Mouse (Mus musculus) erythroblast, adult 5-6 weeks (primary cell): ENCODE results near the gene Olfr460. TPM values are rescaled to one million over a fixed set of nuclear protein-coding genes. Genes with fewer than 3 reads are reported as not detected.
"Not testable (repeated sequence)": the region's sequence is repeated elsewhere in the genome, so short reads cannot be mapped to it uniquely, and the experiment has no call there.

Experiments
- ATAC-seq: replicated peaks from 2 replicates; pipeline ENCODE4 v1.8.0; 2016; ENCODE audit warnings: moderate number of reproducible peaks, mild to moderate bottlenecking, moderate TSS enrichment, inconsistent platforms; ENCODE audit not compliant: poor library complexity, low FRiP score, severe bottlenecking
- total RNA-seq, 2 experiments: library from RNA; stranded (forward) in 1 of 2; stranded (reverse) in 1 of 2; fragments of 150-400 nt in 1 of 2; fragments of 200-764, 138-1000 nt in 1 of 2; gene quantifications; 2 replicates each; pipeline versions ENCODE4 v1.2.3 to v1.2.4; 2015 to 2017; ENCODE audit warnings: low replicate concordance in 2 of 2

Gene Olfr460
- not detected in 2 replicates for total RNA-seq (2015; ENCODE audit: low replicate concordance)
- not detected in 2 replicates for total RNA-seq (2017; ENCODE audit: low replicate concordance)

DNA sequence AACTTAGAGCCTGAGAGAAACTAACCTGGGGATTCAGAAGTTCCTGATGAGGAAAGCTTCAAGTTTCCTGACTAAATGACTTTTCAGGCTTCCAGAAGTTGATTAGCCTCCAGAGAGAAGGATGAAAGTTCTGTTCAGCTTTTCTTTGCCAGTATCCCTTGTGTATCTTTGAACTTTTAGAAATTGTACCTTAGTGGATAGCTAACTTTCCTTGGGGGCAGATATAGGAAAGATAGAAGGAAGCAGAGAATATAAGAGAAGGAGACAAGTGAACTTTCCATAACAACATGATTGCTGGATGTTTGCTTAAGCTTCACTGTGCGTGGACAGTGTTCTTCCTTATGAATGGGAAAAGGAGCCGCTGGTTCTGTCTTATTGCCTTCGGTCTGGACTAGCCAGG, at the start of gene Olfr460:
Olfr460 (plus strand) TSS at position 301 of the 400 bp plus-strand sequence.
- ATAC-seq: no peak

DNA sequence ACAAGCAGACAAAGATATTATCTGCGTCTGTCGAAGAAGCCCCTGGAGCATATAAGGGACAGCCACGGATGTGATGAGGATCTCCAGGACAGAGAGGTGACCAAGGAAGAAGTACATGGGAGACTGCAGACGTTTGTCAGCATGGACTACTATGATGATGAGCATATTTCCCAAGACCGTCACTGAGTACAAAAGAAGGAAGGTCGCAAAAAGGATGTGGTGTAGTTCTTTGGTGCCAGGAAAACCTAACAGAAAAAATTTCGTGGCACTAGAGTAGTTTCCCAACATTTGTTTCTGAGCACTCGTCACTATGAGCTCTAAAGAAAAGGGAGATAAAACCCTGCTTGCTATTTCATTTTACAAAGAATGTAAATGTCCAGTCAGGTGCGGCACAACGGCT, 24.6 kb upstream of the Olfr460 start:
- ATAC-seq: no peak

DNA sequence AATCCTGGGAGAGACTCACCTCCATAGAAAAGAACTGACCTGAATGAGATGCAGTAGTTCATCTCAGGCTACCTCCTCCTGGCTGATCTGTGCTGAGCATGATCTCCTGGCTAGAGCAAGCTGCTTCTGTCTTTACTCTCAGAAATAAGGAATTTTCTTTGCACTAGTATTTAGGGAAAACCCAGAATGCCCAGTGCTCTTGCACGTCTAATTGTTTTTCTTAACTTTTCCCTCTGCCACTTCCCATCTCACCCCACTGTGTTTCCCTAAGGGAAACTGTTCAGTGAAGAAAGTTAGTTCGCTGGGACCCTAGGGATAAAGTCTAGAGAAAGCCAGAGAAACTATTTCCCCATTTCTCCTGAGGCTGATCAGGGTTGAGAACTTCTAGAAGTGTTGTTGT, 14.3 kb upstream of the Olfr460 start, which contains the start of gene Olfr461:
Olfr461 (minus strand) TSS at position 101 of the 400 bp plus-strand sequence.
- ATAC-seq: no peak

DNA sequence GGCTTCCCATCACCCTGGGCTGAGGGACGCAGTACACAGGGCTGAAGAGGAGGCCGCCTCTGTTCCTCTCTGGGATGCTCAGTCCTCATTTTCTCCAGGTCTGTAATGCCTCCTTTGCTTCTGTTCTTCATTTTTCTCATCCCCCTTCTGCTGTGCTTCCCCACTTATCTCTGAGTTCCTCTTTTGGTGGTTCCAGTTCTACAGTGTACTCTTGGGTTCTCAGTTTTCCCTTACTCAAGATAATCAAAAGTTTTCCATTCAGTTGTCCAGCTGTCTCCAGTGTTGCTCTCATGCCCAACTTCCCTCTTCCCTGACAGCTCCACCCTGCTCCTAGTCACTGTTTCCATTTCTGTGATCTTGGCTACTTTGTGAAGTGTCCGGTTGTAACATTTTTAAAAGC, 4.3 kb downstream of the Olfr460 start:
- ATAC-seq: no peak

DNA sequence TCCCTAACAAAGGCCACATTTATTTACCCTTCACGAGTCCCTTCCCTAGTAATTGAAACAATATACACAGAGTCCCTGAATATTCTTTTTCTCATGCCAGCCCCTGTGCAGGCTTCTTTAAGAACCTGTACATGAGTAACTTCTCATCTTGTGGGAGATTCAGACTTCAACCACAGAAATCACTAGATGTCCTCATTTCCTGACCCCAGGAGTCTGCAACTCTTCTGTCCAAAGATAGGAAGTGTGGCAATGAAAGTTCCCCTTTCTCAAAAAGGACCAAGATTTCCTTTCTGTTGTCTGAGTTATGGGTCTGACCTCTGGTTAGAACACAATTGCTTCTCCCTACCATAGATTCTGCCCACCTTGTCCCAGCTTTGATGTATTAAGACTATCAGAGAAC, 7.0 kb downstream of the Olfr460 start:
- ATAC-seq: no peak

DNA sequence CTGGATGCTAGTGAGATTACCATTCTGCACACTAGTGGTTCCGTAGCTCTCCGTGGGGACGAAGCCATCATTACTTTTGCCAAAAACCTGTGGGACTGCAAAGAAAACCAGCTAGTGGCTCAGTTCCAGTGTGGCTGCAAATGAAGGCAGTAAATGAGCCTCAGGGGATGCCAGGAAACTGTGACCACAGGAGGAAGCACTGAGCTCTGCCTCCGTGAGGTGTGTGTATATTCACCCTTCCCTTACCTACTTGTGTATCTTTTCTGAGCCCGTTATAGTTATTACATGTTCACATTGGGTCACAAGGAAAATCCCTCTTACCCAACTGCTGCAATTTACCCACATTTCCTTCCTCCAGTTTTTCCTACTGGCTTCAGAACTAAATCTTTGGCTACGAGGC, 15.0 kb downstream of the Olfr460 start:
- ATAC-seq: no peak

DNA sequence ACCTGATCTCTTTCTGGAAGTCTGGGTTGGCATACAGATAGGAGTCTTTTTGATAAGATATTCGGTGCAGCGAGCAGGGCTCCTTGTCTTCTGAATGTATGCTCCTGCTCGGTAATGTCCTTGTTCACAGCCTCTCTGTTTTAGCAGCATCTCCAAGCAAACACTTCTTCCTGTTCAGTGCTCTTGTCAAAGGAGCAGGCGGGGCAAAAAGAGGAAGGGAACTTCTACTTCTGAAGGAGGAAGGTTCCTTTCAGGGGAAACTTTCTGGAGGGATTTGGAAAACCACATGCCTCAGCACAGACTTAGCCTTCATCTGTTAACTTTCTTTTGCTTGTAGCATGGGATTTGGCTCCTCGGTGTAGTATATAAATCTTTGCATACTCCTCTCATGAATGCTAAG, 16.4 kb downstream of the Olfr460 start, which contains the start of gene Clec5a:
Clec5a (minus strand) TSS at position 177 of the 400 bp plus-strand sequence.
- no peak for ATAC-seq

DNA sequence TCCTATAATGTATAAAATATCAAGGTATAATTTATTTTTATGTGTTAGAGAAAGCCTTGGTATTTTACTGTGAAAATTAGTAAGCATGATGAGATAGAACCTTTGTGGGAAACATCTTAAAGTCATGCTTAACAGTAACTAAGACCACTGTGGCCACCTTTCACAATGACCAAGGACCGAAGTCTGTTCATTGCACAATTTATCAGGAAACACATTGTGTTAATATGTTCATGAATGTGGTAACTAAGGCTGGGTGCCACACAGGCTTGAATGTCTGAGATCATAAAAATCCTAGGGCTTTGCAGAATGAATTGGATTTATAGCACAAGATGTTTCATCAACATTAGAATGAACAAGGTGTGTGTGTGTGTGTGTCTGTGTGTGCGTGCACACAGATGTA, 19.1 kb downstream of the Olfr460 start:
- no peak for ATAC-seq

DNA sequence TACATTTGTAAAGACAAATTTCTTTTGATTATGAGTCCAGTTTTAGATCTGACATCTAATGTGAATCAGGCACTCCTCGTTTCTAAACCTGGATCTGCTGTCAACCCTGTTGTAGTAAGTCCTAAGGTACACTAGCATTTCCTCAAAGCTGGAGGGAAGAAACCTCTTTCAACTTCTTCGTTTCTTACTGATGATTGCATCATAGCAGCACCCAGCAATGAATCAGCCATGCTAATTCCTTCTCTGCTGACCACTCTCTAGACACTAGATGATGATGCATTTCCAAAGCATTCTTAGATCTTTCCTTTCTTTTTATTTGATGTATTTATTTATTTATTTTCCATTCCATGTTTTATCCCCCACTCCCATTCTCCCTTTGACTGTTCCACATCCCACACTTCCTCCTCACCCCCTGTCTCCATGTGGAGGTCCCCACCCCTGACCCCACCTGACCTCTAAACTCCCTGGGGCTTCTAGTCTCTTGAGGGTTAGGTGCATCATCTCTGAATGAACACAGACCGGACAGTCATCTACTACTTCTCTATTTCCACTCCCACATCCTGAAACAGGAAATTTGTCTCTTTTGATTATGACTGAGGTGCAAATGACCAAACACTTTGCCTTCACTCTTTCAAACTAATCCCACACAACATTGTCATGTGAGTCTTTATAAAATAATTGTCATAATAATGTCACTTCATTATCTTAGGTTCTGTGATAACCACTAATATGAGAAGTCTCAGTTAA, 25.7 kb downstream of the Olfr460 start:
- no peak for ATAC-seq

DNA sequence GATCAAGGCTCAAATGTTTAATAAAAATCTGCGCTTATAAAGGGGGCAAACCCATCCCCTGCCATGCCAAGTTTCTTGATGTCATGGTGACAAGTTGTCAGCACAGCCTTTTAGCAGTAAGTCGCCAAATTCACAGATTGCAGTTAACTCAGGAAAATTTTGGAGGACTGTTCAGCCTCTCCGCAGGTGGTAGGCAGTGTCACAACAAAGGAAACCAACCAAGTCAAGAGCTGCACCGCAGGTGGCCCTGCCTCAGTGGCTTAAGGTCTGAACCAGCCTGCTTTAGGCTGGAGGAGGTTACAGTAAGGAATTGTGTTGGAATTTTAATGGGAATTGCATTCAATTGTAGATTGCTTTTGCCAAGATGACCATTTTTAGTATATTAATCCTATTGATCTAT, 29.3 kb downstream of the Olfr460 start:
- not testable (repeated sequence) for ATAC-seq

DNA sequence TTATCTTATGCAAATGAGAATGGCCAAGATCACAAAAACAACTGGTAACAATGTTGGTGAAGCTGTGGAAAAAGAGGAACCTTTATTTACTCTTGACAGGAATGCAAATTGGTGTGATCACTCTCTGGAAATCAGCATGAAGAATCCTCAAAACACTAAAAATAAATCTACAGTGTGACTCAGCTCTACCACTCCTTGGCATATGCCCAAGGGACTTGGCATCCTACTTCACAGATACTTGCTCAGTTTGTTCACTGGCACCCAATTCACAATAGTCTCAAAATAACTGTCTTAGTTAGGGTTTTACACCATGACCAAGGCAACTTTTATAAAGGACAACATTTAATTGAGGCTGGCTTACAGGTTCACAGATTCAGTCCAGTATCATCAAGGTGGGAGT, 38.1 kb downstream of the Olfr460 start:
- ATAC-seq: no peak

DNA sequence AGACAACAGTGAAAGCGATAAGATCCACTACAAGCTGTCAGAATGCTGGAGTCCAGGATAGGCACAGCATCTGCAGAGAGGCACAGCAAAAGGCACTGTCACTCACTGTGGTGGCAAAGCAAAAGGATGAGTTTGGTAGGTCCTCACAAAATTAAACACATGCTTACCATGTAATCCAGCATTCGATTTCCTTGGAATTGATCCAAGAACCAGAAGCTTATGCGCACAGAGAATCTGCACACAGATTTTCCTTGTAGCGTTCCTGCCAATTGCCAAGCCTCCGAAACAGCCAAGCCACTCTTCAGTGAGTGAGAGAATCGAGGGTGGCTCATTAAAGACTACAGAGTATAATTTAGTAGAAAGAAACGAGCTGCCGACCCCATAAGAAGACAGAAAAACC, 41.0 kb downstream of the Olfr460 start:
- ATAC-seq: no peak

DNA sequence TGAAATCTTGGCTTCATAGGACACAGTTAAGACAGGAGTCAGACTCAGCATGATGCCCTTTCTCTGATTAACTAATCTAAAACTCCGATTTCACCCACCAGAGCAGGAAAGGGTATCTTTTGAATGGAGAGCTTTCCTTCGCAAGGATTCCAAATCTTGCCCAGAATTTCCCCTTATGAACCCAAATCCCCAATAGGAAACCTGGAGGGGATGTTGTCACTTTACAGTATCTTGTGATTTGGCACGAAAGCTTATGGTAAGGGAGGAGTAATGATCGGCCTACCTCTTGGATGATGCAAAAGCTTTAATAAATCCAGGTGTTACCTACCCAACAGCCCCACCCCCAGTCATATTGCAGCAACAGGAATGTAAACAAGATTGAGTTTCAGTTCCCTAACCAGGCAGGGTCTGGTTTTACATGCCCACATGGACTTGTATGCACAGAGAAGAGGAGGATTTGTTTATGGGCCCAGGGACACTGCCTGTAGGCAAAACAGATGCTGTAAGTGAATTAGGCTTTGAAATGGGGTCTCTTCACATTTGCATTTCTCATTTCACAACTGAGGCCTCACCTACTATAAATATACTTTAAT, 44.1 kb downstream of the Olfr460 start, which contains the start of gene Tas2r138:
Tas2r138 (minus strand) TSS at position 51 of the 593 bp plus-strand sequence.
- no peak for ATAC-seq

DNA sequence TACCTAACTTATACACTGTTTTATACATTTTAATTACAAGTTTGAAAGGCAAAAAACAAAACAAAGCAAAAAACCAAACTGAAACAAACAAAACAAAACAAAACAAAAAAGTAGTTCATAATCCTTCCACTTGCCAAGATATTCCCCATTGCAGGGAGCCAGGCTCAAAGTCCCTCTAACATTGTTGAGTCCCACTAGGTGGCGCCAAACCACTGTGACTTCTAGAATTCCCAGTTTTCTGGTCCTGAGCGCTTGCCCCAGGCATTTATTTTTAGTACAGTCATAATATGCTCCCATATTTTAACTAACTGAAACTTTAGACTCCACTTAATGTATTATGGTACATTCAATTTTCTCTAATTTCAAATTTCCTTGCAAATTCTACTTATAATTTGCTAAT, 48.7 kb downstream of the Olfr460 start:
- ATAC-seq: no peak

Other genes with a start within 250 kb of the Olfr460 start
- 5.0 and 5.9 TPM in 2 replicates for gene Agk, start 244.3 kb upstream of the Olfr460 start, total RNA-seq (2015; ENCODE audit: low replicate concordance)
- 2.8 and 4.0 TPM in 2 replicates for gene Agk, start 244.3 kb upstream of the Olfr460 start, total RNA-seq (2017; ENCODE audit: low replicate concordance)
- gene E330009J07Rik, start 133.4 kb upstream of the Olfr460 start, total RNA-seq (2015; ENCODE audit: low replicate concordance): 7.5 and 9.6 TPM in 2 replicates
- 2.8 and 6.0 TPM in 2 replicates for gene E330009J07Rik, start 133.4 kb upstream of the Olfr460 start, total RNA-seq (2017; ENCODE audit: low replicate concordance)
- not detected in 2 replicates for gene Wee2, start 130.4 kb upstream of the Olfr460 start, total RNA-seq (2015; ENCODE audit: low replicate concordance)
- gene Wee2, start 130.4 kb upstream of the Olfr460 start, total RNA-seq (2017; ENCODE audit: low replicate concordance): not detected in 2 replicates
- 38.0 and 42.5 TPM in 2 replicates for gene Ssbp1, start 98.1 kb upstream of the Olfr460 start, total RNA-seq (2015; ENCODE audit: low replicate concordance)
- 17.8 and 23.8 TPM in 2 replicates for gene Ssbp1, start 98.1 kb upstream of the Olfr460 start, total RNA-seq (2017; ENCODE audit: low replicate concordance)
- not detected in 2 replicates for gene Tas2r137, start 78.3 kb upstream of the Olfr460 start, total RNA-seq (2015; ENCODE audit: low replicate concordance)
- gene Tas2r137, start 78.3 kb upstream of the Olfr460 start, total RNA-seq (2017; ENCODE audit: low replicate concordance): not detected in 2 replicates
- gene Tas2r108, start 76.0 kb upstream of the Olfr460 start, total RNA-seq (2015; ENCODE audit: low replicate concordance): not detected in 2 replicates
- gene Tas2r108, start 76.0 kb upstream of the Olfr460 start, total RNA-seq (2017; ENCODE audit: low replicate concordance): not detected in 2 replicates
- not detected in 2 replicates for gene Prss37, start 50.0 kb upstream of the Olfr460 start, total RNA-seq (2015; ENCODE audit: low replicate concordance)
- gene Prss37, start 50.0 kb upstream of the Olfr460 start, total RNA-seq (2017; ENCODE audit: low replicate concordance): not detected in 2 replicates
- gene Olfr461, start 14.4 kb upstream of the Olfr460 start, total RNA-seq (2015; ENCODE audit: low replicate concordance): not detected in 2 replicates
- gene Olfr461, start 14.4 kb upstream of the Olfr460 start, total RNA-seq (2017; ENCODE audit: low replicate concordance): not detected in 2 replicates
- 40.3 and 55.6 TPM in 2 replicates for gene Clec5a, start 16.3 kb downstream of the Olfr460 start, total RNA-seq (2015; ENCODE audit: low replicate concordance)
- gene Clec5a, start 16.3 kb downstream of the Olfr460 start, total RNA-seq (2017; ENCODE audit: low replicate concordance): 32.6 and 35.8 TPM in 2 replicates
- not detected in 2 replicates for gene Tas2r138, start 43.8 kb downstream of the Olfr460 start, total RNA-seq (2015; ENCODE audit: low replicate concordance)
- gene Tas2r138, start 43.8 kb downstream of the Olfr460 start, total RNA-seq (2017; ENCODE audit: low replicate concordance): not detected in 2 replicates
- 18.4 and 24.8 TPM in 2 replicates for gene Mgam, start 59.3 kb downstream of the Olfr460 start, total RNA-seq (2015; ENCODE audit: low replicate concordance)
- 8.1 and 23.0 TPM in 2 replicates for gene Mgam, start 59.3 kb downstream of the Olfr460 start, total RNA-seq (2017; ENCODE audit: low replicate concordance)